Mouse (Mus musculus) forebrain, embryonic 11.5 days (tissue): ENCODE measurements around the gene Zzef1. TPM values are rescaled to one million over a fixed set of nuclear protein-coding genes. Genes with fewer than 3 reads are reported as not detected.

Experiments used
- ATAC-seq: fragments of 200-750 bp; cut with Nextera tagmentation; replicated peaks from 2 replicates; pipeline ENCODE4 v1.8.0; 2017; ENCODE audit warnings: moderate TSS enrichment; ENCODE audit not compliant: low FRiP score
- DNase-seq: peaks from one replicate; pipeline ENCODE4 v3.0.0-alpha.2; 2017; ENCODE audit warnings: low spot score
- H3K27ac ChIP-seq: fragments of 300-500 bp; sonication (generic); 2 replicates; pipeline ENCODE4 v1.5.1; 2014; ENCODE audit warnings: low read depth, low read length
- H3K27me3 ChIP-seq: fragments of 300-500 bp; sonication (generic); 2 replicates; pipeline ENCODE4 v1.6.1; 2014; ENCODE audit warnings: mild to moderate bottlenecking, low read length, mixed read lengths; ENCODE audit not compliant: control insufficient read depth, insufficient read depth
- H3K36me3 ChIP-seq: fragments of 300-500 bp; sonication (generic); 2 replicates; pipeline ENCODE4 v1.6.1; 2014; ENCODE audit warnings: mild to moderate bottlenecking, low read length, moderate library complexity, mixed read lengths; ENCODE audit not compliant: control insufficient read depth, insufficient read depth
- H3K4me1 ChIP-seq: fragments of 300-500 bp; sonication (generic); replicated peaks from 2 replicates; pipeline ENCODE4 v1.6.1; 2014; ENCODE audit warnings: low read length, mixed read lengths; ENCODE audit not compliant: control insufficient read depth, insufficient read depth
- H3K4me2 ChIP-seq: fragments of 300-500 bp; sonication (generic); 2 replicates; pipeline ENCODE4 v1.6.1; 2014; ENCODE audit warnings: low read depth, mild to moderate bottlenecking, low read length, moderate library complexity, mixed read lengths; ENCODE audit not compliant: severe bottlenecking
- H3K4me3 ChIP-seq: fragments of 300-500 bp; sonication (generic); 2 replicates; pipeline ENCODE4 v1.5.1; 2014; ENCODE audit warnings: low read depth, low read length
- H3K9ac ChIP-seq: fragments of 300-500 bp; sonication (generic); 2 replicates; pipeline ENCODE4 v1.6.1; 2014; ENCODE audit warnings: low read length
- H3K9me3 ChIP-seq: fragments of 300-500 bp; sonication (generic); 2 replicates; pipeline ENCODE4 v1.6.1; 2016; ENCODE audit warnings: low read length, mixed read lengths; ENCODE audit not compliant: control insufficient read depth
- WGBS: fragments of 180-500 bp; shearing (Covaris S2); extraction: QIAGEN DNeasy Blood & Tissue Kit; methylation state at CpG from one replicate; pipeline ENCODE4 v1.1.7; 2014; 5-methylcytosine and 5-hydroxymethylcytosine counted together
- polyA plus RNA-seq: library from polyadenylated mRNA; unstranded; fragments of >200 nt; fragmentation: Nextera tagmentation; extraction: Ambion mirVana; gene quantifications from 2 replicates; pipeline ENCODE4 v1.2.1, GENCODE M21; 2014

The Zzef1 gene
- polyA plus RNA-seq, 1 experiment from 2014 or later = 11.0 TPM

- DNase-seq (no peak), ATAC-seq (no peak)
- Histone ChIP-seq H3K4me1 (no peaks in the 10 kb centered on the region), H3K27me3 (no peaks in the 10 kb centered on the region), H3K4me2 (no peak overlapping the region), H3K36me3 (no peaks in the 10 kb centered on the region), H3K9ac (no peak overlapping the region), H3K27ac (no peak overlapping the region), H3K4me3 (no peak overlapping the region), H3K9me3 (no peaks in the 10 kb centered on the region; the same call in 1 of the 2 replicates)
- WGBS = 94% methylated on average over 5 of the region's 5 CpGs
Observed at GRCm38 (mm10) chr11:72813687-72814086, 17.7 kb downstream of the Zzef1 start.

- Histone ChIP-seq H3K27me3 (no peaks in the 10 kb centered on the region), H3K36me3 (no peaks in the 10 kb centered on the region), H3K9ac (no peak overlapping the region), H3K4me2 (no peak overlapping the region), H3K27ac (no peak overlapping the region), H3K9me3 (no peaks in the 10 kb centered on the region; the same call in 1 of the 2 replicates), H3K4me3 (no peak overlapping the region), H3K4me1 (no peaks in the 10 kb centered on the region)
- no peak for DNase-seq
- 76% methylated on average over 2 of the region's 2 CpGs for WGBS
- ATAC-seq = no peak
Observed at GRCm38 (mm10) chr11:72814188-72814587, 18.2 kb downstream of the Zzef1 start.

- 87% methylated on average over 1 of the region's 1 CpGs for WGBS
- Histone ChIP-seq H3K27me3 (no peaks in the 10 kb centered on the region), H3K36me3 (no peaks in the 10 kb centered on the region), H3K4me3 (no peak overlapping the region), H3K9ac (no peak overlapping the region), H3K4me1 (no peaks in the 10 kb centered on the region), H3K27ac (no peak overlapping the region), H3K4me2 (no peak overlapping the region), H3K9me3 (no peaks in the 10 kb centered on the region; the same call in 1 of the 2 replicates)
- DNase-seq (no peak), ATAC-seq (no peak)
Observed at GRCm38 (mm10) chr11:72816859-72817258, 20.8 kb downstream of the Zzef1 start.

GRCm38 (mm10) chr11:72818067-72818466 is 22.0 kb downstream of the Zzef1 start:
- no peak overlapping the region for H3K4me3 ChIP-seq
- no peaks in the 10 kb centered on the region for H3K36me3 ChIP-seq
- H3K4me1 ChIP-seq = no peaks in the 10 kb centered on the region
- no peak overlapping the region for H3K4me2 ChIP-seq
- H3K27ac ChIP-seq = no peak overlapping the region
- no peaks in the 10 kb centered on the region for H3K27me3 ChIP-seq
- no peak for ATAC-seq
- no peak for DNase-seq
- no peak overlapping the region for H3K9ac ChIP-seq
- no peaks in the 10 kb centered on the region; the same call in 1 of the 2 replicates for H3K9me3 ChIP-seq
- WGBS = 85% methylated on average over 7 of the region's 7 CpGs

GRCm38 (mm10) chr11:72821041-72821440 is 25.0 kb downstream of the Zzef1 start:
- no peaks in the 10 kb centered on the region for H3K4me1 ChIP-seq
- H3K27me3 ChIP-seq = no peaks in the 10 kb centered on the region
- H3K9ac ChIP-seq = no peak overlapping the region
- no peaks in the 10 kb centered on the region for H3K9me3 ChIP-seq
- DNase-seq (no peak), ATAC-seq (no peak)
- no peaks in the 10 kb centered on the region; the same call in 1 of the 2 replicates for H3K36me3 ChIP-seq
- H3K4me2 ChIP-seq = no peak overlapping the region
- 93% methylated on average over 7 of the region's 7 CpGs for WGBS
- H3K4me3 ChIP-seq = no peak overlapping the region
- no peak overlapping the region for H3K27ac ChIP-seq

GRCm38 (mm10) chr11:72829869-72830268 is 33.8 kb downstream of the Zzef1 start:
- Histone ChIP-seq H3K4me1 (no peaks in the 10 kb centered on the region), H3K4me3 (no peak overlapping the region), H3K9ac (no peak overlapping the region), H3K9me3 (no peaks in the 10 kb centered on the region), H3K36me3 (no peaks in the 10 kb centered on the region), H3K4me2 (no peak overlapping the region), H3K27ac (no peak overlapping the region), H3K27me3 (no peaks in the 10 kb centered on the region)
- ATAC-seq (no peak), DNase-seq (no peak)
- 92% methylated on average over 3 of the region's 3 CpGs for WGBS

- Histone ChIP-seq H3K9ac (no peak overlapping the region), H3K4me1 (no peaks in the 10 kb centered on the region), H3K27ac (no peak overlapping the region), H3K9me3 (no peaks in the 10 kb centered on the region), H3K36me3 (no peaks in the 10 kb centered on the region), H3K27me3 (no peaks in the 10 kb centered on the region), H3K4me2 (no peak overlapping the region), H3K4me3 (no peak overlapping the region)
- 88% methylated on average over 3 of the region's 3 CpGs for WGBS
- DNase-seq = no peak
- no peak for ATAC-seq
Observed at GRCm38 (mm10) chr11:72842731-72843130, 46.7 kb downstream of the Zzef1 start.

GRCm38 (mm10) chr11:72843576-72843975 is 47.5 kb downstream of the Zzef1 start:
- H3K4me3 ChIP-seq = no peak overlapping the region
- no peaks in the 10 kb centered on the region for H3K9me3 ChIP-seq
- H3K4me1 ChIP-seq = no peaks in the 10 kb centered on the region
- no peaks in the 10 kb centered on the region for H3K27me3 ChIP-seq
- ATAC-seq = no peak
- no peak overlapping the region for H3K4me2 ChIP-seq
- no peak overlapping the region for H3K27ac ChIP-seq
- no peak overlapping the region for H3K9ac ChIP-seq
- no peak for DNase-seq
- H3K36me3 ChIP-seq = no peaks in the 10 kb centered on the region

- Histone ChIP-seq H3K9ac (no peak overlapping the region), H3K27me3 (no peaks in the 10 kb centered on the region), H3K27ac (no peak overlapping the region), H3K4me3 (no peak overlapping the region), H3K36me3 (no peaks in the 10 kb centered on the region), H3K4me2 (no peak overlapping the region), H3K4me1 (no peaks in the 10 kb centered on the region), H3K9me3 (no peaks in the 10 kb centered on the region)
- 93% methylated on average over 2 of the region's 2 CpGs for WGBS
- DNase-seq (no peak), ATAC-seq (no peak)
Observed at GRCm38 (mm10) chr11:72845526-72845925, 49.5 kb downstream of the Zzef1 start.
